Mouse (Mus musculus) small intestine, adult 2 months (tissue): ENCODE results near the gene Ski. TPM values are rescaled to one million over a fixed set of nuclear protein-coding genes. Genes with fewer than 3 reads are reported as not detected.

Source experiments
- H3K27ac ChIP-seq: fragments of 200-500 bp; 2 replicates; pipeline ENCODE4 v1.5.1; 2012; ENCODE audit warnings: low read depth, low read length, control low read depth, inconsistent platforms; ENCODE audit not compliant: insufficient read depth
- H3K27me3 ChIP-seq: fragments of 200-500 bp; 2 replicates; pipeline ENCODE4 v1.6.1; 2012; ENCODE audit warnings: mild to moderate bottlenecking, moderate library complexity, low read length, inconsistent platforms; ENCODE audit not compliant: control insufficient read depth, insufficient read depth
- H3K36me3 ChIP-seq: fragments of 200-500 bp; 2 replicates; pipeline ENCODE4 v1.6.1; 2012; ENCODE audit warnings: mild to moderate bottlenecking, low read length, control low read depth, inconsistent platforms; ENCODE audit not compliant: control insufficient read depth, insufficient read depth
- H3K4me1 ChIP-seq: fragments of 200-500 bp; 2 replicates; pipeline ENCODE4 v1.6.1; 2012; ENCODE audit warnings: low read length, inconsistent platforms, mixed read lengths; ENCODE audit not compliant: control insufficient read depth, insufficient read depth, insufficient read length
- H3K4me3 ChIP-seq: fragments of 200-500 bp; 2 replicates; pipeline ENCODE4 v1.5.1; 2012; ENCODE audit warnings: low read depth, mild to moderate bottlenecking, control low read depth, inconsistent platforms, low read length, moderate library complexity
- CTCF ChIP-seq: fragments of 200-500 bp; IDR thresholded peaks from 2 replicates; pipeline ENCODE4 v1.5.1; 2012; ENCODE audit warnings: low read depth, mild to moderate bottlenecking, control low read depth, inconsistent platforms, low read length, moderate library complexity, mixed read lengths; ENCODE audit not compliant: insufficient replicate concordance, insufficient read length; ENCODE audit errors: extremely low read depth
- POLR2A ChIP-seq: fragments of 200-500 bp; IDR thresholded peaks from 2 replicates; pipeline ENCODE4 v1.6.1; 2012; ENCODE audit warnings: low read depth, mild to moderate bottlenecking, control low read depth, inconsistent platforms, low read length, moderate library complexity
- WGBS: fragments of 180-500 bp; shearing (Covaris S2); methylation state at CpG from one replicate; pipeline ENCODE4 v1.1.7; 2018; 5-methylcytosine and 5-hydroxymethylcytosine counted together
- polyA plus RNA-seq: library from polyadenylated mRNA; depleted of rRNA; stranded (reverse); fragments of >200 nt; gene quantifications from 2 replicates; pipeline ENCODE4 v1.2.3, GENCODE M21; 2012

Ski gene
- polyA plus RNA-seq, 1 experiment = 48.0 TPM

- H3K4me1 ChIP-seq = peaks cover 35% of the 10 kb centered on the region
- TF ChIP-seq POLR2A = no peak
- TF ChIP-seq CTCF = no peak
- peak overlapping the region; percentile 23 for H3K27ac ChIP-seq
- no peaks in the 10 kb centered on the region for H3K27me3 ChIP-seq
- H3K4me3 ChIP-seq = peak overlapping the region; percentile 91
- H3K36me3 ChIP-seq = no peaks in the 10 kb centered on the region
- under 1% methylated on average over 91 of the region's 93 CpGs for WGBS
These were observed 517 bp downstream of the Ski start for GRCm38 (mm10) chr4:155221599-155222551.

GRCm38 (mm10) chr4:155221106-155221505 is 1.3 kb downstream of the Ski start:
- H3K27ac ChIP-seq = peak overlapping the region; percentile 23; the same call in 1 of the 2 replicates
- WGBS = 1% methylated on average over 7 of the region's 7 CpGs
- no peaks in the 10 kb centered on the region for H3K27me3 ChIP-seq
- peaks cover 43% of the 10 kb centered on the region for H3K4me1 ChIP-seq
- H3K36me3 ChIP-seq = no peaks in the 10 kb centered on the region
- peak overlapping the region; percentile 91 for H3K4me3 ChIP-seq
- TF ChIP-seq CTCF = no peak
- TF ChIP-seq POLR2A = no peak

- TF ChIP-seq POLR2A = no peak
- no peak for TF ChIP-seq CTCF
- Histone ChIP-seq H3K4me3 (peak overlapping the region; percentile 91), H3K4me1 (peaks cover 49% of the 10 kb centered on the region)
These were observed 1.9 kb downstream of the Ski start for GRCm38 (mm10) chr4:155220213-155221100.

GRCm38 (mm10) chr4:155219271-155220212 is 2.9 kb downstream of the Ski start:
- peak overlapping the region; percentile 5; the same call in 1 of the 2 replicates for H3K27ac ChIP-seq

More at GRCm38 (mm10) chr4:155220213-155221100, 1.9 kb downstream of the Ski start:
- WGBS = 10% methylated on average over 14 of the region's 14 CpGs
- H3K36me3 ChIP-seq = no peaks in the 10 kb centered on the region
- H3K27ac ChIP-seq = peak overlapping the region; percentile 23; the same call in 1 of the 2 replicates
- H3K27me3 ChIP-seq = no peaks in the 10 kb centered on the region

GRCm38 (mm10) chr4:155218104-155218732 is 4.2 kb downstream of the Ski start:
- 40% methylated on average over 9 of the region's 9 CpGs for WGBS
- Histone ChIP-seq H3K27ac (no peak overlapping the region), H3K36me3 (no peaks in the 10 kb centered on the region), H3K4me3 (peak overlapping the region; percentile 56), H3K4me1 (peaks cover 61% of the 10 kb centered on the region), H3K27me3 (no peaks in the 10 kb centered on the region)
- TF ChIP-seq CTCF = no peak
- no peak; the same call in 1 of the 2 replicates for TF ChIP-seq POLR2A

More at GRCm38 (mm10) chr4:155219271-155220212, 2.9 kb downstream of the Ski start:
- 29% methylated on average over 12 of the region's 12 CpGs for WGBS
- peaks cover 57% of the 10 kb centered on the region for H3K4me1 ChIP-seq
- no peaks in the 10 kb centered on the region for H3K36me3 ChIP-seq
- no peak for TF ChIP-seq CTCF
- TF ChIP-seq POLR2A = no peak
- H3K4me3 ChIP-seq = peak overlapping the region; percentile 56
- H3K27me3 ChIP-seq = no peaks in the 10 kb centered on the region
